Comparison of ENCODE assay signal across 17 mouse cellular contexts in genomic region chr15:99018630-99019029, GRCm38 (mm10). TPM values are rescaled to one million over a fixed set of nuclear protein-coding genes. Genes with fewer than 3 reads are reported as not detected.
DNase-seq lines count a peak whose midpoint lies in the region; ATAC-seq lines count a peak whose summit lies in the region.
"Had no signal": no experiment of that assay in that cellular context is flagged by ENCODE, and none has a peak within 500 bp of the region (broad histone marks: within the 10 kb centered on the region; RNA-seq: fewer than 3 reads in every experiment).

No protein-coding gene starts in this region.

- WGBS in hindbrain, embryonic 14.5 days: 83% methylated on average over 4 of the region's 4 CpGs
- 81% methylated on average over 4 of the region's 4 CpGs for WGBS in hindbrain, embryonic 10.5 days
- 75% methylated on average over 4 of the region's 4 CpGs for WGBS in embryonic facial prominence, embryonic 13.5 days
- 77% methylated on average over 4 of the region's 4 CpGs for WGBS in neural tube, embryonic 14.5 days

- H3K4me1 ChIP-seq in hindbrain, embryonic 14.5 days (replicated peaks; ENCODE audit: control insufficient read depth, insufficient read depth, low read length): peaks cover 3% of the 10 kb centered on the region; the same call in 1 of the 2 replicates
- H3K4me1 ChIP-seq in hindbrain, embryonic 10.5 days (replicated peaks): peaks cover 9% of the 10 kb centered on the region
- peaks cover 30% of the 10 kb centered on the region for H3K4me1 ChIP-seq in embryonic facial prominence, embryonic 13.5 days
- H3K4me1 ChIP-seq in neural tube, embryonic 14.5 days (ENCODE audit: control insufficient read depth, insufficient read depth, low read length): no peaks in the 10 kb centered on the region

- H3K4me3 ChIP-seq in hindbrain, embryonic 14.5 days (replicated peaks; ENCODE audit: low read length): no peak overlapping the region
- no peak overlapping the region for H3K4me3 ChIP-seq in hindbrain, embryonic 10.5 days
- H3K4me3 ChIP-seq in embryonic facial prominence, embryonic 13.5 days: no peak overlapping the region
- no peak overlapping the region for H3K4me3 ChIP-seq in neural tube, embryonic 14.5 days (ENCODE audit: low read depth, low read length)
- H3K4me3 ChIP-seq: forebrain, embryonic 13.5 days had no signal

- H3K27ac ChIP-seq in hindbrain, embryonic 14.5 days: peak overlapping the region; percentile 77
- no peak overlapping the region for H3K27ac ChIP-seq in hindbrain, embryonic 10.5 days
- peak overlapping the region; percentile 93 for H3K27ac ChIP-seq in embryonic facial prominence, embryonic 13.5 days
- peak overlapping the region; percentile 6; the same call in 1 of the 2 replicates for H3K27ac ChIP-seq in neural tube, embryonic 14.5 days (ENCODE audit: low read depth, low read length)
- H3K27ac ChIP-seq: forebrain, embryonic 13.5 days; macrophage had no signal

- no peak overlapping the region for H3K4me2 ChIP-seq in hindbrain, embryonic 14.5 days (replicated peaks)
- peak overlapping the region; percentile 24; the same call in 1 of the 2 replicates for H3K4me2 ChIP-seq in embryonic facial prominence, embryonic 13.5 days
- no peak overlapping the region for H3K4me2 ChIP-seq in neural tube, embryonic 14.5 days (ENCODE audit: low read depth, low read length)
- H3K4me2 ChIP-seq: forebrain, embryonic 13.5 days had no signal

- H3K27me3 ChIP-seq in hindbrain, embryonic 14.5 days (ENCODE audit: control insufficient read depth, insufficient read depth, low read length): no peaks in the 10 kb centered on the region
- peaks cover 10% of the 10 kb centered on the region; the same call in 1 of the 2 replicates for H3K27me3 ChIP-seq in hindbrain, embryonic 10.5 days (ENCODE audit: insufficient read depth, poor library complexity, severe bottlenecking)
- no peaks in the 10 kb centered on the region for H3K27me3 ChIP-seq in embryonic facial prominence, embryonic 13.5 days
- H3K27me3 ChIP-seq in neural tube, embryonic 14.5 days (ENCODE audit: control insufficient read depth, insufficient read depth, low read length): no peaks in the 10 kb centered on the region
- H3K27me3 ChIP-seq: forebrain, embryonic 13.5 days had no signal

- ATAC-seq in hindbrain, embryonic 14.5 days (ENCODE audit: low FRiP score): no peak
- no peak for ATAC-seq in embryonic facial prominence, embryonic 13.5 days (ENCODE audit: insufficient number of reproducible peaks, insufficient read depth, low FRiP score, low TSS enrichment, low read depth)
- no peak for ATAC-seq in neural tube, embryonic 14.5 days (ENCODE audit: low read depth)
- ATAC-seq in granulocyte monocyte progenitor cell, adult 5-6 weeks (replicated peaks; ENCODE audit: poor library complexity, severe bottlenecking): no peak
- ATAC-seq: forebrain, embryonic 13.5 days had no signal

- no peaks in the 10 kb centered on the region for H3K36me3 ChIP-seq in hindbrain, embryonic 14.5 days (replicated peaks; ENCODE audit: control insufficient read depth, insufficient read depth)
- H3K36me3 ChIP-seq in hindbrain, embryonic 10.5 days: no peaks in the 10 kb centered on the region
- H3K36me3 ChIP-seq in embryonic facial prominence, embryonic 13.5 days: no peaks in the 10 kb centered on the region
- no peaks in the 10 kb centered on the region for H3K36me3 ChIP-seq in neural tube, embryonic 14.5 days (ENCODE audit: control insufficient read depth, insufficient read depth, low read length)

- no peaks in the 10 kb centered on the region for H3K9me3 ChIP-seq in hindbrain, embryonic 14.5 days (ENCODE audit: control insufficient read depth, low read length)
- H3K9me3 ChIP-seq in hindbrain, embryonic 10.5 days: peaks cover 5% of the 10 kb centered on the region
- no peaks in the 10 kb centered on the region; the same call in 1 of the 2 replicates for H3K9me3 ChIP-seq in embryonic facial prominence, embryonic 13.5 days
- no peaks in the 10 kb centered on the region for H3K9me3 ChIP-seq in neural tube, embryonic 14.5 days (ENCODE audit: control insufficient read depth, low read length)
- H3K9me3 ChIP-seq: forebrain, embryonic 13.5 days had no signal

- no peak for DNase-seq in hindbrain, embryonic 14.5 days (ENCODE audit: low spot score)
- no peak for DNase-seq in hindbrain, embryonic 10.5 days (ENCODE audit: low spot score)
- DNase-seq in kidney, postnatal 10 days: peak; percentile 27
- DNase-seq in kidney, postnatal 14 days: no peak
- DNase-seq in spleen, adult 12 weeks (ENCODE audit: low spot score): no peak
- DNase-seq: adrenal gland, postnatal 25 days; cerebellum, postnatal 25 days; gastrocnemius, postnatal 10 days; layer of hippocampus, postnatal 36 days; lung, adult 18-20 months; thymus, postnatal 14 days had no signal

- no peak overlapping the region for H3K9ac ChIP-seq in hindbrain, embryonic 14.5 days
- no peak overlapping the region for H3K9ac ChIP-seq in embryonic facial prominence, embryonic 13.5 days
- no peak overlapping the region for H3K9ac ChIP-seq in neural tube, embryonic 14.5 days (replicated peaks; ENCODE audit: low read depth, low read length)
- H3K9ac ChIP-seq: forebrain, embryonic 13.5 days had no signal

RNA-seq across cellular contexts. Expression of gene Tuba1c, which starts 11.1 kb away (rescaled TPM):
- polyA plus RNA-seq in hindbrain, embryonic 14.5 days (2014; fragmentation: Nextera tagmentation; extraction: Ambion mirVana): 21.7 and 24.2 TPM in 2 replicates
- 111 and 135 TPM in 2 replicates for polyA plus RNA-seq in hindbrain, embryonic 10.5 days (2016; fragmentation: Nextera tagmentation; extraction: Ambion mirVana)
- 109 and 124 TPM in 2 replicates for polyA plus RNA-seq in embryonic facial prominence, embryonic 13.5 days (2015; fragmentation: Nextera tagmentation; extraction: Ambion mirVana)
- 7.3 and 11.5 TPM in 2 replicates for polyA plus RNA-seq in neural tube, embryonic 14.5 days (2014; fragmentation: Nextera tagmentation; extraction: Ambion mirVana)
- 117 and 131 TPM in 2 replicates for total RNA-seq in granulocyte monocyte progenitor cell, adult 5-6 weeks (2014; fragmentation: Nextera tagmentation)
- 109 and 120 TPM in 2 replicates for total RNA-seq in granulocyte monocyte progenitor cell, adult 5-6 weeks (2017)

RNA-seq across cellular contexts. Expression of gene Prph, which starts 36.3 kb away (rescaled TPM):
- polyA plus RNA-seq in hindbrain, embryonic 14.5 days (2014; fragmentation: Nextera tagmentation; extraction: Ambion mirVana): 77.9 and 79.5 TPM in 2 replicates
- polyA plus RNA-seq in hindbrain, embryonic 10.5 days (2016; fragmentation: Nextera tagmentation; extraction: Ambion mirVana): 9.7 and 14.4 TPM in 2 replicates
- 1.8 and 7.1 TPM in 2 replicates for polyA plus RNA-seq in embryonic facial prominence, embryonic 13.5 days (2015; fragmentation: Nextera tagmentation; extraction: Ambion mirVana)
- polyA plus RNA-seq in neural tube, embryonic 14.5 days (2014; fragmentation: Nextera tagmentation; extraction: Ambion mirVana): 68.8 and 298 TPM in 2 replicates
- not detected in 2 replicates for total RNA-seq in granulocyte monocyte progenitor cell, adult 5-6 weeks (2014; fragmentation: Nextera tagmentation)
- not detected in 2 replicates for total RNA-seq in granulocyte monocyte progenitor cell, adult 5-6 weeks (2017)
- total RNA-seq: MEL had no signal

RNA-seq across cellular contexts. Expression of gene Troap, which starts 55.7 kb away (rescaled TPM):
- polyA plus RNA-seq in hindbrain, embryonic 14.5 days (2014; fragmentation: Nextera tagmentation; extraction: Ambion mirVana): 3.7 and 4.0 TPM in 2 replicates
- 41.6 and 46.8 TPM in 2 replicates for polyA plus RNA-seq in hindbrain, embryonic 10.5 days (2016; fragmentation: Nextera tagmentation; extraction: Ambion mirVana)
- 30.9 and 41.1 TPM in 2 replicates for polyA plus RNA-seq in embryonic facial prominence, embryonic 13.5 days (2015; fragmentation: Nextera tagmentation; extraction: Ambion mirVana)
- polyA plus RNA-seq in neural tube, embryonic 14.5 days (2014; fragmentation: Nextera tagmentation; extraction: Ambion mirVana): 2.4 and 3.3 TPM in 2 replicates
- 11.0 and 44.6 TPM in 2 replicates for total RNA-seq in granulocyte monocyte progenitor cell, adult 5-6 weeks (2014; fragmentation: Nextera tagmentation)
- total RNA-seq in granulocyte monocyte progenitor cell, adult 5-6 weeks (2017): 21.5 and 24.9 TPM in 2 replicates
